Mouse (Mus musculus) lung, postnatal 0 days (tissue): ENCODE results near the gene Poldip3. TPM values are rescaled to one million over a fixed set of nuclear protein-coding genes. Genes with fewer than 3 reads are reported as not detected.

Experiments
- ATAC-seq: fragments of 200-750 bp; cut with Nextera tagmentation; 2 replicates; pipeline ENCODE4 v1.8.0; 2017; ENCODE audit warnings: moderate library complexity
- DNase-seq: peaks from one replicate; pipeline ENCODE4 v3.0.0-alpha.2; 2016; ENCODE audit warnings: low spot score
- H3K27ac ChIP-seq: fragments of 300-500 bp; sonication (generic); 2 replicates; pipeline ENCODE4 v1.5.1; 2014; ENCODE audit warnings: antibody characterized with exemption, mild to moderate bottlenecking, low read length, mixed read lengths
- H3K27me3 ChIP-seq: fragments of 300-500 bp; sonication (generic); replicated peaks from 2 replicates; pipeline ENCODE4 v1.6.1; 2014; ENCODE audit warnings: low read length, mixed read lengths; ENCODE audit not compliant: insufficient read depth
- H3K36me3 ChIP-seq: fragments of 300-500 bp; sonication (generic); 2 replicates; pipeline ENCODE4 v1.6.1; 2014; ENCODE audit warnings: low read length, mixed read lengths; ENCODE audit not compliant: insufficient read depth
- H3K4me1 ChIP-seq: fragments of 300-500 bp; sonication (generic); 2 replicates; pipeline ENCODE4 v1.6.1; 2014; ENCODE audit warnings: antibody characterized with exemption, low read depth, low read length, mixed read lengths; ENCODE audit not compliant: insufficient read depth
- H3K4me2 ChIP-seq: fragments of 300-500 bp; sonication (generic); replicated peaks from 2 replicates; pipeline ENCODE4 v1.6.1; 2014; ENCODE audit warnings: low read depth, mild to moderate bottlenecking, low read length, moderate library complexity, mixed read lengths
- H3K4me3 ChIP-seq: fragments of 300-500 bp; sonication (generic); 2 replicates; pipeline ENCODE4 v1.5.1; 2014; ENCODE audit warnings: low read depth, low read length
- H3K9ac ChIP-seq: fragments of 300-500 bp; sonication (generic); replicated peaks from 2 replicates; pipeline ENCODE4 v1.6.1; 2014; ENCODE audit warnings: low read depth, mild to moderate bottlenecking
- H3K9me3 ChIP-seq: fragments of 300-500 bp; sonication (generic); 2 replicates; pipeline ENCODE4 v1.6.1; 2016; ENCODE audit warnings: low read length, mixed read lengths
- CTCF ChIP-seq: IDR thresholded peaks from 2 replicates; pipeline ENCODE4 v1.5.1; 2016; ENCODE audit warnings: antibody characterized with exemption, mild to moderate bottlenecking
- EP300 ChIP-seq: IDR thresholded peaks from 2 replicates; pipeline ENCODE4 v1.6.1; 2016; ENCODE audit warnings: antibody characterized with exemption, mild to moderate bottlenecking, control low read depth
- WGBS: fragments of 180-500 bp; shearing (Covaris S2); extraction: QIAGEN DNeasy Blood & Tissue Kit; methylation state at CpG from one replicate; pipeline ENCODE4 v1.1.7; 2014; 5-methylcytosine and 5-hydroxymethylcytosine counted together
- polyA plus RNA-seq: library from polyadenylated mRNA; unstranded; fragments of >200 nt; fragmentation: Nextera tagmentation; extraction: Ambion mirVana; gene quantifications from 2 replicates; pipeline ENCODE4 v1.2.1, GENCODE M21; 2015

Poldip3 gene
- polyA plus RNA-seq: 77.0 and 78.8 TPM in 2 replicates

DNA sequence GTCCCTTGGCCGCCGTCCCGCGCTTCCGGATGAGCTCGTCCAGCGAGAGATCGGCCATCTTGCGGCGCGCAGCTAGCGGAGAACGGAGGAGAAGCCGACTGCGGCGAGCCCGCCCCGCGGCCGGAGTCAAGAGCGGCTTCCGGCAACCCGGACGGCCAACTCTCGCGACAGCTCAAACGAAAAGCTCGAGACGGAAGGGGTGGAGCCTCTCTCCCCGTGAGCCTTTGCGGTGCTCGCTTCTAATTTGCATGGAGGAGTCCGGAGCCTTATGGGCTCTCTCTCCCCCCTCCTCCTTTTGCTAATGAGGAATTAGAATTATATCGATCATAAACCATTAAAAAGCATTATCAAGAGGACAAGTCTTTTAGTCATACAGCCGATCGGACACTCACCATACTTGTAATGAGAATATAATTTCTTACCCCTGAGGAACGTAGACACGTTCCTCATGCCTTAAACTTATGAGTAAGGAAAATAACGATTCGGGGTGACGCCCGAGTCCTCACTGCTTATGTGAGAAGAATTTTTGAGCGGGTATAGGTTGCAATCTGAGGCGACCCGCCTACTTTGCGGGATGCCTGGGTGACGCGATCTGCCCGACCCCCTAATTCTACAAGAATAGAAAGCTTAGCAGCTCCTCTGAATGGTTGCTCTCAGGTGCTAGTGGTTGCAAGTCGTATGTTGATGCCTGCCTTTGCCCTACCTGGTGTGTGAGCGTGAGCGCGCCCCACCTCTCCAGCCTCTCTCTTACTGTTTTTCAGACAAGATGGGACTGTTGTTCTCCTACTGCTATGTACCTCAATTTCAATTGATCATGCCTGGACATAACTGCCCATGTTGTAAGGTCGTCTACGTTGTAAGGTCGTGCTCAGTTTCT is at the start of gene Poldip3:
Gene Poldip3 (minus strand): TSS at position 189 of the 877 bp plus-strand sequence.
- peaks cover 7% of the 10 kb centered on the region; the same call in 1 of the 2 replicates for H3K36me3 ChIP-seq
- TF ChIP-seq EP300 (peak; percentile 86), CTCF (no peak)
- ATAC-seq (peak; percentile 94), DNase-seq (peak; percentile 99)
- WGBS: under 1% methylated on average over 56 of the region's 56 CpGs
- no peaks in the 10 kb centered on the region for H3K27me3 ChIP-seq
- peak within 1 kb of the TSS; percentile 95 for H3K4me3 ChIP-seq
- H3K9me3 ChIP-seq: no peaks in the 10 kb centered on the region
- peak within 1 kb of the TSS; percentile 56 for H3K4me2 ChIP-seq
- peak within 1 kb of the TSS; percentile 99 for H3K27ac ChIP-seq
- H3K4me1 ChIP-seq: no peaks in the 10 kb centered on the region; the same call in 1 of the 2 replicates
- peak within 1 kb of the TSS; percentile 84 for H3K9ac ChIP-seq

DNA sequence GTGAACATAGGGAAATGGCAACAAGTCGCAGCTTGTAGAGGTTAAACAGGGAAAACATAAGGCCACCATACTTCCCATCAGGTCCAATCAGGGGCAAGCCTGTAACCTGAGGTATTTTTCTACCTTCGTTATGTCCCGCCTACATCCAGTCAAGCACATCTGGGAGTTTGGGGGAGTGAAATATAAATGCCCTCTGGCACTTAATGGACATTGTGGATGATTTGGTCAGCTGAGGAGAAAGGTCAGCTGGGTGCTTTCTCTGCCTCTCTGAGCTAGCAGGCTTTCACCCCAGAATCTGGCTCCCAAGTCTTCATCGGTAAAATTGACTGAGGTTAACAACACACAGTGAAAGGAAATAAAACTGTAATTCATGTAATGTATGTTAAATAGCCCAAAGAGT is 44.2 kb upstream of the Poldip3 start:
- DNase-seq: no peak
- no peaks in the 10 kb centered on the region for H3K4me1 ChIP-seq
- no peak overlapping the region for H3K27ac ChIP-seq
- 95% methylated on average over 4 of the region's 4 CpGs for WGBS
- no peak overlapping the region for H3K4me2 ChIP-seq
- no peaks in the 10 kb centered on the region for H3K9me3 ChIP-seq
- ATAC-seq: no peak
- TF ChIP-seq CTCF (no peak), EP300 (no peak)
- no peak overlapping the region for H3K9ac ChIP-seq
- H3K4me3 ChIP-seq: no peak overlapping the region
- no peaks in the 10 kb centered on the region for H3K27me3 ChIP-seq
- no peaks in the 10 kb centered on the region for H3K36me3 ChIP-seq

DNA sequence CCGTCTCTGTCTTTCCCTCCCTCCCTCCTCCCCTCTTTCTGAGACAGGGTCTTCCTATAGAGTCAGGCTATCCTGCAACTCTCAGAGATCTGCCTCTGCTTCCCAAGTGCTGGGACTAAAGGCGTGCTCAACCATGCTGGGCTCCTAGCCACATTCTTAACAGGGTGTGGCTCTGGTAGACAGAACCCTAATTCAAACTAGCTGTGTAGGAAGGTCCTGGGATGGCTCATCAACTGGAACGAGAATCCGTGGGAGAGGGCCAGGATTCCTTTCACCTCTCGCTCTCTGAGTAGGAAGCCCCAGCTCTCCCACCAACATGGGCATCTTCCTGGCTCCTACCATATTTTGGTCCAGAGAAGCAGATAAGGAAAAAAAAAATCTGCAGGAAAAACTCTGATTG is 33.2 kb upstream of the Poldip3 start:
- WGBS: 65% methylated on average over 5 of the region's 5 CpGs
- peak; percentile 31 for DNase-seq
- H3K4me3 ChIP-seq: no peak overlapping the region
- no peaks in the 10 kb centered on the region for H3K9me3 ChIP-seq
- H3K4me2 ChIP-seq: no peak overlapping the region
- no peaks in the 10 kb centered on the region for H3K36me3 ChIP-seq
- no peak for ATAC-seq
- TF ChIP-seq EP300: no peak
- TF ChIP-seq CTCF: no peak
- H3K9ac ChIP-seq: no peak overlapping the region
- H3K27me3 ChIP-seq: no peaks in the 10 kb centered on the region
- H3K4me1 ChIP-seq: no peaks in the 10 kb centered on the region
- H3K27ac ChIP-seq: no peak overlapping the region

DNA sequence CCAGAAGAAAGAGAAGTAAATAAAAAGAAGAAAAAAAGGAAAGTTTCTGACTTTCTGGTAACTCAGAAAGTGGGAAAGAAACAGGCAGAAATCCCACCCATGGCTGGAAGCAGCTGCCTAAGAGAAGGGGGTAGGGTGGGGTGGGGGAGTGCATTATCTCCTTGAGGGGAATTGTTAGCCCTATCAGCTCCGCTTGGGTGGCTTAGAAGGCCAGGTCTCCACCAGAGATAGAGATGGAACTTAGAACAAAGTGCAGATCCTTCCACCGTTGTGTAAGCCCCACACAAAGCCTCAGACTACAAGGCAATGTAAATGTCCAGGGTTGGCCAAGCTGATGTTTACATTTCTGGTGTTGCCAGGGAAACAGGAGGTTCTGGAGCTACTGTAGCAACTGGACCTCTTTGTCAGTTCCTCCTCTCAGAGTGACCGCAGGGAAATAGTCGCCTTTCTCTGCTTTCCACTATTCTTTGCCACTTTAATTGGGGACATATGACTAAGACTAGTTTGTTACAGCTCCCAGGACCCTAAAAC is 32.7 kb upstream of the Poldip3 start:
- no peak overlapping the region for H3K27ac ChIP-seq
- no peak overlapping the region for H3K4me2 ChIP-seq
- no peaks in the 10 kb centered on the region for H3K36me3 ChIP-seq
- H3K4me3 ChIP-seq: no peak overlapping the region
- 44% methylated on average over 4 of the region's 4 CpGs for WGBS
- peak; percentile 38 for DNase-seq
- ATAC-seq: 0 out of 2 replicates have a peak, but pooled peaks have one; percentile 35
- H3K4me1 ChIP-seq: no peaks in the 10 kb centered on the region
- no peaks in the 10 kb centered on the region for H3K9me3 ChIP-seq
- no peaks in the 10 kb centered on the region for H3K27me3 ChIP-seq
- TF ChIP-seq CTCF (no peak), EP300 (no peak)
- no peak overlapping the region for H3K9ac ChIP-seq

DNA sequence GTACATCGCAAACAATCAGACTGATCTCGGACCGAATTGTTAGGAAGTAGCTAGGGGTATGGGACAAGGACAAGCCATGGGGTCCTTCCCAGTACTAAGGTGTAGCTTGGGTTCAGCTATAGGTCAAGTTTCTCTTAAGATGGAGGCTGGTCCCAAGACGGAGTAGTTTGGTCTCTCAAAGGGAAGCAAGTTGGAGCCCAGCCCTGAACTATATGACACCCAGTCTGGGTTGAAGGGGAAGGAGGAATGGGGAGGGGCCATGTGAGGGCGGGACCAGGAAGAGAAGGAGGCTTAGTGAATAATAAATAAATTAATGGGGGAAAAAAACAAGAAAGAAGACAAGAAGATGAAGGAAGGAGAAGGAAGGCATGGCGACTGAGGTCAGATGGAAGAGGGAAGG is 30.8 kb upstream of the Poldip3 start:
- H3K36me3 ChIP-seq: no peaks in the 10 kb centered on the region
- H3K27ac ChIP-seq: no peak overlapping the region
- 78% methylated on average over 6 of the region's 6 CpGs for WGBS
- no peaks in the 10 kb centered on the region for H3K9me3 ChIP-seq
- H3K9ac ChIP-seq: no peak overlapping the region
- DNase-seq (no peak), ATAC-seq (no peak)
- H3K4me2 ChIP-seq: no peak overlapping the region
- no peaks in the 10 kb centered on the region for H3K4me1 ChIP-seq
- H3K4me3 ChIP-seq: no peak overlapping the region
- no peak for TF ChIP-seq EP300
- no peak for TF ChIP-seq CTCF
- no peaks in the 10 kb centered on the region for H3K27me3 ChIP-seq

DNA sequence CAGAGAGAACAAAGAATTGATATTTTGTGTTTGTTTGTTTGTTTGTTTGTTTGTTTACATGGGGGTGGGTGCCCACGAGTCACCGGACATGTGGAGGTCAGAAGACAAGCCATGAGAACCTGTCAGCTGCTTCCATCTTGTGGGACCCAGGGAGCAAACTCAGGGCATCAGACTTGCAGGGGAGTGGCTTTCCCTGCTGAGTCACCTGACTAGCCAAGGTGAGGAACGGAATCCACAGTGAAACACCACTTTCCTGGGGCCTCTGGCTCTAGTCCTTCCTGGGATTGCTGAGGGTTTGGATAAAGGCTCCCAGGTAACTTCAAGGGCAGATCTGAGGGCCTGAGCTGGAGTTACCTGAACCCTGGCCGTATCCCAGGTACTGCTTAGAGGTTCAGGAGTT is 27.5 kb upstream of the Poldip3 start:
- ATAC-seq (no peak), DNase-seq (peak; percentile 12)
- Histone ChIP-seq H3K27ac (no peak overlapping the region), H3K9ac (no peak overlapping the region), H3K9me3 (no peaks in the 10 kb centered on the region), H3K36me3 (no peaks in the 10 kb centered on the region), H3K27me3 (no peaks in the 10 kb centered on the region), H3K4me3 (no peak overlapping the region), H3K4me2 (no peak overlapping the region), H3K4me1 (peaks cover 4% of the 10 kb centered on the region; the same call in 1 of the 2 replicates)
- WGBS: 51% methylated on average over 4 of the region's 4 CpGs
- no peak for TF ChIP-seq CTCF
- TF ChIP-seq EP300: no peak
